Mouse (Mus musculus): Measurements from ENCODE around the gene Pithd1.

Gene Pithd1

DNA sequence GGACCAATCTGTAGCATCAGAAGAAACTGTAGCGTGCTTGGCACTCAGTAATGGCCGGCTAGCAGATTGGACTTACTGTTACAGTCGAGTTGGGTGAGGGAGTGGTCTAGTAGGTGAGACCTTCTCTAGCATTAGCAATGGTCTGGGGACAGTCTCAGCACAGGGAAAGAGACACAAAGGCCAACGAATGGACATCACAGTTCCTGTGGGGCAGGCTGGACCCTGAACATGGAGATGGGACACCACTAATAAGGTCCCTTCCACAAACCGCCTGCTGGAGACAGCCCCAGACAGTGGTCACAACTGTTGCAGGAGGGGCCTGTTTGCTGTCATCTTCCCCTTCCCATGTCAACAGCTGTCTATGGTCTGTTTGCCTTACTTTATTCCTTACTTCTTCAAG, 25.4 kb downstream of the Pithd1 start:
- no peak for DNase-seq (ENCODE audit: low read depth, low spot score)

- DNase-seq (ENCODE audit: low read depth, low spot score) = peak; percentile 92
These were observed 26.3 kb downstream of the Pithd1 start for GRCm38 (mm10) chr4:135960717-135961116.

DNA sequence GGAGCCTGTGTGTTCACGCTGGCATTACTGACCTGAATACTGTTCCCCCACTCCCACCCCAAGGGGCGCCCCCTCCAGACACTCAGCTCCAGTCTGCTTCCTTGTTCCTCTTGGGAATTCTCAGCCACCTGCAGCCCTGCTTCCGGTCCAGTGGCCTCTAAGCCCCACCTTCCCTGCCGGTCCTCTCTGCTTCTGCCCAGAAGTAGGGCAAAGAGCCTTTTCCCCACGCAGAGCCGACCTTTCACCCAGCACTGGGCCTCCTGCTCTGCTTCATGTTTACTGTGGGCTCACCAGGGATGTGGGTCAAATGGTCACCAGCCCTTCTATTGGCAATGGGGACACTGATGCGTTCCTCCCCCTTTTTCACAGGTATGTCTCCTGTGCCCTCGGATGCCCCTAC, 28.7 kb downstream of the Pithd1 start:
- DNase-seq (ENCODE audit: low read depth, low spot score) = no peak

DNA sequence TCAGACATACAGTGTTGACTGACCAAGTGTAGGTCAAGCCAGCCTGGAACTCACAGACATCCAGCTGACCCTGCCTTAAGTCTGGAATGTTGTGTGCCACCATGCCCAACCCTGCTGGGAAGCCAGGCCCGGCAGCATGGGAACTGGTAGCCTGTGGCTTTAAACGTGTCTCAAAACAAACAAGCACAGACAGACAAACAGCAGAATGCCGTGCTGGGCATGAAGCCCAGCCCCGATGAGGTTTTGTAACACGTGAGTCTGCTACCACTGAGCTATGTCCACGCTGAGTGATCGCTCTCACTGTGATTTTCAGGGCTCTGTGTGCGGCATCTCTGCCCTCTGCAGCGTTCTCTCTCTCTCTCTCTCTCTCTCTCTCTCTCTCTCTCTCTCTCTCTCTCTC, 31.2 kb downstream of the Pithd1 start:
- DNase-seq (ENCODE audit: low read depth, low spot score) = no peak

DNA sequence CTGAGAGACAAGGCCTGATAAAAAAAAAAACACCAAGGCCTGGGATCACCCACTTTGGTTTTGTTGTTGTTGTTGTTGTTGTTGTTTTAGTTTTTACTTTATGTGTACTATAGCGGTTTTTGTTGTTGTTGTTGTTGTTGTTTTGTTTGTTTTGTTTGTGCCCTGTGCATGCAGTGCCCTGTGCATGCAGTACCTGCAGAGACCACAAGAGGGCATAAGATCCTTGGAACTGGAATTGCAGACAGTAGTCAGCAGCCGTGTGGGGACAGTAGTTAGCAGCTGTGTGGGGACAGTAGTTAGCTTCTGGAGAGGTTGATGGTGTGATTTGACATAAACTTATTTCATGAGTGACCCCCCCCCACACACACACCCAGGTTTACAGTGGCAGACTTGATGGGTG, 32.8 kb downstream of the Pithd1 start:
- peak; percentile 75 for DNase-seq (ENCODE audit: low read depth, low spot score)

- DNase-seq (ENCODE audit: low read depth, low spot score) = no peak
These were observed 33.9 kb downstream of the Pithd1 start for GRCm38 (mm10) chr4:135953179-135953578.

- DNase-seq (ENCODE audit: low read depth, low spot score) = peak; percentile 34
These were observed 35.6 kb downstream of the Pithd1 start for GRCm38 (mm10) chr4:135951505-135951904.

DNA sequence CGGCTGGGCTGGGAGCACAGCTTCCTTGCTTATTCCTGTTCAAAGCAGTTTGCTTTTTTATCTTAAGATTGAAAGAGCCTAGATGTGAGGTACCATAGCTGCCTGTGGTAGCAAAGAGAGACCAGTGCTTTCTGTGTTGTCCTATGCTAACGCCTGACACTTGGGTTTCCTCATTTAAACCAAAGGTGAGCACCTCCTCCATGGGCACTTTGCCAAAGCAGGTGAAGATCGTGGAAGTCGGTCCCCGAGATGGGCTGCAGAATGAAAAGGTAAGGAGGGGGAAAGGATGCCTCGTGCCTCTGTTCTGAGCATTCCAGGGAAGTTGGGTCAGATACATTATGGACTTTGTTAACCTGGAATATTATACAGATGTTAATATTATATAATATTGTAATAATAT, 36.7 kb downstream of the Pithd1 start:
- DNase-seq (ENCODE audit: low read depth, low spot score) = no peak

DNA sequence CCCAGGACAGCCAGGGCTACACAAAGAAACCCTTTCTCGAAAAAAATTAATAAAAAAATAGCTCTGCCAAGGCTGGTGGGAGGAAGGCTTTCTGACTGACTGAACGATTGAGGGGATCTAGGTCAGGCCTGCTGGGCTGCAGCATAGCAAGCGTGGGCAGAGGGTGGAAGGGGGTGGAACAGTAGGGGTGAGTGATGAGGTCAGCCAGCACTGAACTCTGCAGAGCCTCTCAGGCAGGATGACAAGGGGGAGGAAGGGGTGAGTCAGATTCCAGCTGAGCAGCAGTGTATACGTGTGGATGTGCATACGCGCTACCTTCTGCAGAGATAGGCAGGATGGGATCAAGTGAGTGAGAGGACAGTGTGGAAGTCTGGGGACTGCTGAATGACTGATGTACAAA, 37.2 kb downstream of the Pithd1 start:
- DNase-seq (ENCODE audit: low read depth, low spot score) = peak; percentile 47

- DNase-seq (ENCODE audit: low read depth, low spot score) = no peak
These were observed 37.6 kb downstream of the Pithd1 start for GRCm38 (mm10) chr4:135949475-135949874.

DNA sequence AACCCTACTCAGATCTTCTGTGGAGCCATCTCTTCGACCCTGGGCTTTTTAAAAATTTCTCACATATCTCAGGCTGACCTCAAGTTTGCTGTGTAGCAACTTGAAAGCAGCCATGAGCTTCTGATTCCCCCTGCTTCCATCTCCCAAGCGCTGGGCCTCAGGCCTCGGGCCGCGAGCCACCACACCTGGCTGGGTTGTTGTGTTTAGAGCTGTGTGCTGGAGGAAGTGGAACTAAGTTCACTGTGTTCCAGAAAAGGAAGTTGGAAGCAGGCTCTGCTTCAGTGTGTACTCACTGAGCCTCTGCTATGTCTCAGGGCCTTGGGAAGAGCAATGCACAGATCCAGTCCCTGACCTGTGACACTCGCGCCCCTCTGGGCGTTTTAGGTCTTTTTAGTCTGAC, 38.9 kb downstream of the Pithd1 start:
- DNase-seq (ENCODE audit: low read depth, low spot score) = no peak

DNA sequence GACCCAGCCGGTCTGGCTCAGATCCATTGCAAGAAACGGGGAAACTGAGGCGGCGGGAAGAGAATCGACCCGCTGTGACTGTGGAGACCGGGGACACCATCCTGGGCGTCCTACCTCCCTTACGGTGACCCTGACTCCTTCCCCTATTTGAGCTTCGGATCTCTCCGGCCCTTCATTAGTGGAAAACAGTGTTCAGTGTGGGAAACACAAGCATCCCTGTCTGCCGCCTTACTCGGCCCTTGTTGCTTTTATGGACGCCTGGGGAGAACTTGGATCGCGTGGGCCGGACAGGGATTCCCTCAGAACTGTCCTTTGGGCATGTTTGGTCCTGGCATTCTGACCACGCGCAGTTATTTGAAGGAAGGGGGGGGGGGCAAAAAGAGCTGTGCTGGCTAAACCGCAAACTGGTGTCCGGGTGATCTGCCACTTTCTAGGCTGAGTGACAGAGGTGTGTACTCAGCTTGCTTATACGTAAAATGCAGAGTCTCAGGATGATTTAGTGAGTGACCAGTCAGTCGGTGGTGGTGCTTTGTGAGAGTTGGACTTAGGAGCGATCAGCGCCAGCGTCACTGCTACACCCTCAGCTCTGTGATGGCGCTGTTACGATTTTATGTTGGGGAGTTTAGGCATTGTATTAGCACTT, 40.3 kb downstream of the Pithd1 start:
- DNase-seq (ENCODE audit: low read depth, low spot score) = peak; percentile 46

DNA sequence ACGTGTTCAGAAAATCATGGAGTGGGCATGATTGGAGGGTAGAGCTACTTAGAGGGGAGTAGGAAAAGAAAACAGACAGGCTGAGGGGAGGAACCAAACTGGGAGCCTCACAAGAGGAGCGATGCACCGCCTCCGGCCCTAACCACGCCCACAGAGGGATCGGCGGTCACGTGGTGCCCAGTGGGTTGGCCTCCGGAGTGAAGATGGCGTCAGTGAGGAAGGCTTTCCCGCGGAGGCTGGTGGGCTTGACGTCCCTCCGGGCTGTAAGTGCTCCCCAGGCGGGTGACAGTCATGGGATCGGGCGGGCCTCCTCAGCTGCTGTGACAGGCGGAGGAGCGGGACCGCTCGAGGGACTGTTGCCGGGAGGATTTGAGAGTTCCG, 40.8 kb downstream of the Pithd1 start, which contains the start of gene Hmgcl:
Hmgcl (plus strand) TSS at position 171 of the 381 bp plus-strand sequence.
- peak; percentile 92 for DNase-seq (ENCODE audit: low read depth, low spot score)

GRCm38 (mm10) chr4:135945706-135946105, 41.4 kb downstream of the Pithd1 start:
- no peak for DNase-seq (ENCODE audit: low read depth, low spot score)

DNA sequence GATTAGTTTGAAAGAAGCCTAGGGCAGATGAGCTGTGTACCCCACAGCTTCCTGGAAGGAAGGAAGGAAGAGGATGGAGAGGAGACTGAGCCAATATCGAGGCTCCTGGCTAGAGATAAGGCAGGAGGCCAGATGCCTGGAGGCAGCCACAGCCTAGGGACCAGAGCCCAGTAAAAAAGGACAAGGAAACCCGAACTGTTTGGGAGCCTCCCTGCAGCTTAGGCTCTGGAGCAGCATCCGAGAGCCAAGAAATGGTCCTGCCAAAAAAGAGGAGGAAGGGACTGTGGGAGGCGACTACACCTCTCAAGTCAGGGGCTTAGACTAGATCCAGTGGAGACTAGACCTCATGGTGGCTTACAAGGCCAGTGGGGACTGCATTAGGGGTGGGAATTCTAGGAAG, 43.7 kb downstream of the Pithd1 start:
- no peak for DNase-seq (ENCODE audit: low read depth, low spot score)

DNA sequence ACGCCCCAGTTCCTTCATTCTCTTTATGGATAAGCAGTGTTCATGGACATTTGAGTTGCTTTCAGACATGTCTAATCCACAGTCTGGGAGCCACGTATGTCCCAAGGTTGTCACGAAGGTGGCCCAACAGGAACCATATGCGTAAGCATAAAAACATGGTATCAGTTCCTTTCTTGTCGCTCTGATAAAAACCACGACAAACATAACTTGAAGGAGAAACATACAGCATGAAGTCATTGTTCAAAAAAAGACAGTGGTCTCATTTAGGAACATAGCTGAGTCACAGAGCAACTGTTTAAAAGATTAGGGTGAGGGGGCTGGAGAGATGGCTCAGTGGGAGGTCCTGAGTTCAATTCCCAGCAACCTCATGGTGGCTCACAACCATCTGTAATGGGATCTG, 44.9 kb downstream of the Pithd1 start:
- no peak for DNase-seq (ENCODE audit: low read depth, low spot score)

DNA sequence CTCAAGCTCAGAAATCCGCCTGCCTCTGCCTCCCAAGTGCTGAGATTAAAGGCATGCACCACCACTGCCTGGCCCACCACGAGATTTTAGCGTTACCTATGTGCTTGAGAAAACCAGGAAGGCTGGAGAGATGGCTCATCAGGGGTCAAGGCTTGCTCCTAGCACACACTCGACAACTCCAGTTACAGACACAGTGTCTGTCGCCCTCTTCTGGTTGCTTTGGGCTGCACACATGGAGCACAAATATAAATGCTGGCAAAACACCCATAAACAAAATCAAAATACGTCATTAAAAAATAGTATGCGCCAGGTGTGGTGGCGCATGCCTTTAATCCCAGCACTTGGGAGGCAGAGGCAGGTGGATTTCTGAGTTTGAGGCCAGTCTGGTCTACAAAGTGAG, 46.0 kb downstream of the Pithd1 start:
- peak; percentile 21 for DNase-seq (ENCODE audit: low read depth, low spot score)

DNA sequence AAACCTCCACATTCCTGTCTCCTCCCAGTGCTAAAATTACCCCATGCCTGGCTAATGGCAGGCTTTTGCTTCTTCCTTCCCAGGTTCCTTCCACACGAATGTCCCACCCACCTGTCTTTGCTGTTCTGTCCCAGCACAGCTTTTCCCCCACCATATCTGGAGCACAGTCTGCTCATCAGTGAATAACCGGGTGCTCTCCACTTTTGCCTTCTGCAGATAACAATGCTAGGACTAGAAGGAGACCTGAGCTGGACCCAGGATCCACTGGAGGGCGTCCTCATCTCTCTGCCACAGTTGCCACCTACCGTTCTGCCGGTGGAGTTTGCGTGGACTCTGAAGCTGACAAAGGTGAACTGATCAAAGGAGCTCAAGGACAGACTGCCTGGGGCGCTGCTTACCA, 48.2 kb downstream of the Pithd1 start:
- no peak for DNase-seq (ENCODE audit: low read depth, low spot score)

GRCm38 (mm10) chr4:135935502-135935901, 51.6 kb downstream of the Pithd1 start:
- DNase-seq (ENCODE audit: low read depth, low spot score) = no peak

DNA sequence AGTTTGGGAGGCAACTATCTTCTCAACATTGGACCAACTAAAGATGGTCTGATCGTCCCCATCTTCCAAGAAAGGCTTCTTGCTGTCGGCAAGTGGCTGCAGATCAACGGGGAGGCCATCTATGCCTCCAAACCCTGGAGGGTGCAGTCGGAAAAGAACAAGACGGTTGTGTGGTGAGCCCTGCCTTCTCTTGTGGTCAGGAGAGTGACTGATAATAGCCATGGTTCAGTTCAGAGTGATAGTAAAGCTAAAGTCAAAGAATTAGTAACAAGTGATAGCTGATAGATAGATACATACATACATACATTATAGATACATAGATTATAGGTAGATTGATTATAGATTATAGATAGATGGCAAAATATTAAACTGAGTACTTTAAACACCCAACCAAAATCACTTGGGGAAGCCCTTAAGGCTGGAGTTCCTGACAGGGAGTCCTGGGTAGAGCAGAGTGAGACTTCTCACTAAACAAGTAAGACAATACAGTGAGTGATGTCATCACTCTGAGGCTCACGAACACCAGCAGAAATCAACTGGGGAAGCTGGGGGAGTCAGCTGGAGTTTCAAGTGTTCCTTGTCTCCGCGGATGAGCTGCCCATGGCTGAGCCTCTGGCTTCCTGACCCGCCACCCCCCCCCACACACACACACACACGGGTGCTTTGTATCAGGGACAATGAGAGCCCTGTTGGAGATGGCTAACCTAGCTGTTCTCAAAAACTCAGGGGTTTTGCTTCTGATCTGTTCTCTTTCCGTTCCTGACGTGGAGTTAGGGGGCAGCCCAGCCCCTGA, 52.2 kb downstream of the Pithd1 start:
- no peak for DNase-seq (ENCODE audit: low read depth, low spot score)

- peak; percentile 42 for DNase-seq (ENCODE audit: low read depth, low spot score)
These were observed 55.2 kb downstream of the Pithd1 start for GRCm38 (mm10) chr4:135931832-135932231.

DNA sequence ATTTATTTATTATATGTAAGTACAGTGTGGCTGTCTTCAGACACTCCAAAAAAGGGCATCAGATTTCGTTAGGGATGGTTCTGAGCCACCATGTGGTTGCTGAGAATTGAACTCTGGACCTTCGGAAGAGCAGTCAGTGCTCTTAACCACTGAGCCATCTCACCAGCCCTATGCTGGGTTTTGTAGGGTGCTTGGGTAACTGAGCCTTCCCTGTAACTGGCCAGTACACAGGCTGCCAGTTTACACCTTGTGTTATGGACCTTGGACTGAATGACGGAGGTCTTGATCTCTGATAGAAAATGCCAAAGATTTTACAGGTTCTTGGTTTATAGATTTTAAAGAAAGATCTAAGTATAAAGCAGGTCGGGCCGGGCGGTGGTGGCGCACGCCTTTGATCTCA, 56.8 kb downstream of the Pithd1 start:
- DNase-seq (ENCODE audit: low read depth, low spot score) = no peak

GRCm38 (mm10) chr4:135929828-135930227, 57.2 kb downstream of the Pithd1 start:
- no peak for DNase-seq (ENCODE audit: low read depth, low spot score)
